Mouse (Mus musculus): Measurements from ENCODE around the gene Hbb-y.
"Not testable (repeated sequence)": the region's sequence is repeated elsewhere in the genome, so short reads cannot be mapped to it uniquely, and the experiment has no call there.

Hbb-y gene

DNA sequence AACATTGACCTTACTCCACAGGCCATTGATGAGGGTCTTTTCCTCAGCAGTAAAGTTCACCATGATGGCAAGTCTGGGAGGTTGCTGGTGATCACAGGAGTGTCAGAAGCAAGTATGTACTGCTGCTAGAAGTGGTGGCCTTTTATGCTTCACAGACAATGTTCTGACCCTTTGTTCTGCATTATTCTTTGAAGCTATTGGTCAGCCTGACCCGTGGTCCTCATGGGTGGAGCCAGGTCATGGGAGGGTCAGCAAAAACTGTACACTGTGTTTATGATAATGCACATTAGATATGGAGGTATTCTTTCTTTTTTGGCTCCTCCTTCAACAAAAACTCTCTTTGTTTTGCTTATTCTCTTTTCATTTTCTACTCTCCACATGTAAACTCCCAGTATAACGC is at the start of gene Hbb-y:
Hbb-y (minus strand) TSS at position 127 of the 400 bp plus-strand sequence.
- DNase-seq (ENCODE audit: low spot score), result peak; percentile 28

DNA sequence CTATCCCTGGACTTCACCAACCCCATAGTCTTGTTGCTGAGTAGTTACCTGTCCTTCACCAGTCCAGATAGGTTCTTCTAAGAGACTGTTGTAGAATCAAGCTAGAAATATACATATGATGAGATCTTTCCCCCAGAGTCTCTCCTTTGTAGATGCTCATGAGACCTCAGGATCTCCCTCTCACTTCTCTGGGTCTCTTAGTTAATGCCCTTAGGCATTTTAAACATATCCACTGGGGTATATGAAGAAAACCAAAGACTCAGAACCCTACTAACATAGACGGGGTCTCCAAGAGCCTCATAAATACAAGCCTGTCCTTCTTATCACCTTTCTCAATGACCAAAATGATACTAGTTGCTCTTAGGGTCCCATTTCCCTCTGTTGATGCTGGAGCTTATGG is 41.4 kb upstream of the Hbb-y start, which contains the start of gene Olfr64:
Olfr64 (minus strand) TSS at position 101 of the 400 bp plus-strand sequence.
- no peak for DNase-seq (ENCODE audit: low spot score)

DNA sequence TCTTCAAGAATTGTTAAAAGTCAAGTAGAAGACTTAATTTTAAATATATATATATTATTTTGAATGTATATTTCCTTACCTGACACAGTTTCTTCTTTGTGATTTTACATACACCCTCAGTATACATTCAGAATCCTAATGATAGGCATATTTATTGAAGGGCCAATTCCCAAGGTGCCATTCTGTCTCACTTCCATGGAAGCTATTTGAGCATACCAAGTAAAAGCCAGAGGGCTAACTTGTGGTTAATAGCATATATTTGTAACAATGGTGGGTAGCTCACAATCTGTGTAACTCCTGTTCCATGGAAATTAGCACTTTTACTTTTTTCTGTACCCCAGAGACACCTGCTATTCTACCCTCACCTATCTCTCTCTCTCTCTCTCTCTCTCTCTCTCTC is 33.1 kb upstream of the Hbb-y start, which contains the start of gene Olfr66:
Olfr66 (minus strand) TSS at position 101 of the 400 bp plus-strand sequence.
- DNase-seq (ENCODE audit: low spot score), result no peak

DNA sequence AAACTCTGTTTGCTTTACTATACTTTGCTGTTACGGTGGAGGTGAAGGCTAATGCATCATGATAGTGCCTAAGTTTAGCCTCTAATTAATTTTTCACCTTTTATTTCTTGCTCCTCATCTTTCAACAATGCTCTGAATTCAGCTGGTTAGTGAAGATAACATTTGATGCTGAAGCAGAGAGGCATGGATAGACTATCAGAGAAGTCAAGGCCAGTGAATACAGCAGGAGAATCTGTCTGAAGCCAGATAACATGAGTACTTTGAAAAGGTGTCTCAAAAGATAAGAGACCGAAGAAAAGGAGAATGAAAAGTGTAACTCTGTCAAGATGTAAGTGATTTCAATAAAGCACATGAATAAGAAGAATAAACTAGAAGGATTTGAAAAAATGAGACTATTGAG is 24.1 kb upstream of the Hbb-y start:
- no peak for DNase-seq (ENCODE audit: low spot score)

DNA sequence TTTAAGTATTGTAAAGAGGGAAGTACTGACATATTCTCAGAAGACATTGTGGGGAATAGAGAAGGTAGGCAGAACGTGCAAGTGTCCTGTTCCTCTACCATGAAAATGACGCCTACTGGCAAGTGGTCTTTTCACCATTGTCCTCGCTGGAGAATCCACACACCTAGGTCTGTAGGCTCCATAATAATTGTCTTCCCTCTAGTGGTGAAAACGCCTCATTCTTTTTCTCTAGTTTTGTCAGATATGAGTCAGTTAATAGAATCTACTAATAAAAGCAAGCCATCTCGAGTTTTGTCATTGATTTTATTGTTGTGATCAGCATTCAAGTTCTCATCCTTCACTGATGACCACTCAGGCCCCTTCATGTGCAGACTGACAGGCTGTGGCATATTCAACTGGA is 21.4 kb upstream of the Hbb-y start:
- DNase-seq (ENCODE audit: low spot score), result no peak

DNA sequence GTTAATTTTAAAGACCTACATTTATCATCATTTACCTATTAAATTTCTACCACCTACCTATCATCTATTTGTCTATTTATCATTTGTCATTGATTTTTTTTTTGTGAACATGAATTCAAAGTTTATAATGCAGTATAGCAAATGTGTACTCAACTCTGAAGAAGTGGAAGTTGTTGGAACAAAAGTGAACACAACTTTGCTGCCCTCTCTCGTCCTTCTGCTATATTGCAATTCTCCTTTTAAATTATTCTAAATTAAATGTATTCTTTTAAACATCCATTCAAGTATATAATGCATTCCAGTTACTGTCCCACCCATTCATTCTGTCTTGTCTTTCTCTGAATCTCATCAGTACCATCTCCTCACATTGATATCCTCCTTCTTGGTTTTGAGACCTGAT is 20.0 kb upstream of the Hbb-y start:
- DNase-seq (ENCODE audit: low spot score), result no peak

DNA sequence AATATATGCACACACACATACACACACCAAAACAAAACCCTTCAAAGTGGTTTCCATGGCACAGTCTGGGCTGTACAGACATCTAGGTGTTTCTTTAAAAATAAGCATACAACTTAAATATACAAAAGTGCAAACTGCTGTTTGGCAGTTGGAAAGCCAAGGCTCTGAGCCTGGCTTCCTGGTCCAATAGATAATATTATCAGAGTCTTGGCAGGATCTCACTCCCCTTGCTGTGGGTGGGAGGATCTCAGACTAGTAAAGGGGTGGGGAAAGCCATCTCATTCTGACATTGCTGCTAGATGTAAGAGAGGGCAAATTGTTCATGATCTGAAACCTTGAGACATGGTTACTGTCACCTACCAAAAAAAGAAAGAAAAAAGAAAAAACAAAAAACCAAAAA is 17.7 kb upstream of the Hbb-y start:
- no peak for DNase-seq (ENCODE audit: low spot score)

DNA sequence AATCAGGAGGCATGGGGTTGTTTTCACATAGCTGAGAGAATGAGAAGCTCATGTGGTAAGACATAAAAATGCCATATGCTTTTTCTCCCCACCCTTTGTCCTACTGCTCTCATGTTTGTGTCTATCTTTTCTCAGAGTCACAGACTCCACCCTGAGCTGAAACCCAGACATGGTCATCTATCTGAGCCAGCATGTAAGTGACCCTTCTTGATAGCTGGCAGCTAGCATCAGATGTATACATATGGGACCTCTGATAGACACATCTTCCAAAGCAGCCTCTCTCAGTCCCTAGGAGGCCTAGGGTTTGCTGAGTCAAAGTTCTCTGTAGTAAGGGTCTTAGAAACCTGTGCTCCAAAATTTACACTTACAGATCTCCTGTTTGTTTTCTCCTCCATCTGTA is 12.7 kb upstream of the Hbb-y start:
- DNase-seq (ENCODE audit: low spot score), result peak; percentile 17

DNA sequence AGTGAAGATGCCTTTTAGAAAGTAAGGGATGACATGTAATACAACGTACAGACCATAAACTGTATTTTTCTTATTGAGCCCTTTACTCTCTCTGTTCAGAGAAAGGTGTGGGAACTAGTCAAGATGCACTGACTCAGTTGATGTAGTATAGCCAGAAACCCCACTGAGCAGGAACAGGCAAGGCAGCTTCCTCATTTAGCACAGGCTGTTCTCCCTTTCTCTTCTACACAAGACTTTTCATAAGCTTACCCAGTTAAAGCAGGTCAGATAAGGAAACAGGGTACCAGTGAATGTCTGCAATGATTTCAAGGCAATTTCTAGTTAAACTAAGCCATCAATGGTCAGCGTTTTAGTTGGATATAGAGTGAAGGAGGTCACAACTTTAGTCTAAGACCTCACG is 8.5 kb upstream of the Hbb-y start:
- DNase-seq (ENCODE audit: low spot score), result no peak

DNA sequence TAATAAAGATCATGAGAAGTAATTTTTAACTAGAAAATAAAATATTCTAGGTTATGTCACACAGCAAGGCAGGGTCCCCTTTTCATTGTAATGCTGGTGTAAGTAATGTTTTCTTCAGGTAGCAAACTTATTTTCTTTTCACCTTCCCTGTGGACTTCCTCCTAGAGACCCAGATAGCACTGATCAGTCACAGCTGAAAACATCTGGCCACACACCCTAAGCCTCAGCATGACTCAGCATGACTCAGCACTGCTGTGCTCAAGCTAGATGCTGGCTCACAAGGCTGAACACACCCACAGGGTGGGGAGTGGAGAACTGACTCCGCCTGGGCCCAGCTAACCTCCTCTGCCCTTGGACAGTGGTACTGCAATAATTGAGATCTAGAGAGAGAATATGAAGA is 7.8 kb upstream of the Hbb-y start:
- DNase-seq (ENCODE audit: low spot score), result peak; percentile 66

DNA sequence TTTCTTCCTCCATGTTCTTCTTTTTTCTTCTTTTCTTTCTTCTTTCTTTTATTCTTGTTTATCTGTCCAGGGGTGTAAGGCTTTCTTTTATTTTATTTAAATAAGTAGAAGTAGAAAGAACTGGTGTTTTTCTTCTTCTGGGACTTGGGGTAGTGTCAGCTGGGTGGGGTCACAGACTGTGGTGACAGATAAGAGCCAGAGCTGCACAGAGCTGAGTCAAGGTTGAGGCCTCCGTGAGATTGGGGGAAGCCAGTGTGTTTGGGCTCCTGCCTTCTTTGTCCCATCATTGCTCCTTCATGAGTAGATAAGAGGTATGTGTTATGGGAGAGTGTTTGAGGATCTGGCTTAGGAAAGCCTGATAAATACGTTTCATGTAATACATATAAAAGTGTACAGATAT is 6.1 kb upstream of the Hbb-y start:
- DNase-seq (ENCODE audit: low spot score), result peak; percentile 41

DNA sequence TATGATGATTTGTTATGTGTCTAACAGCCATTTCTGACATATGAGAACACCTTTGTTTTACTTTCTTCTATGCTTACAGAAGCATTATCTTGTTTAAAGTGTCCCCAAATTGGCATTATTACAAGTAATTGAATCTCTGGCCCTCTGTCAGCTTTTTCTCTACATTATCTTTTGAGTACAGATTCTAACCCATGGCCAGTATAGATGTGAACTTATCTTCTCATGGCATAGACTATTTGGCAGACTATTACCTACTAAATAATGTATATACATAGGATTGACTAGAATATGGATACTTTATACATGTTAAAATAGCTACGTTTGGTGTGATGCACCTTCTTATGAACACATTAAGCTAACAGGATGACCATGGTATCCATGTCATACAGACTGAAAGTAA is 1.7 kb upstream of the Hbb-y start:
- no peak for DNase-seq (ENCODE audit: low spot score)

DNA sequence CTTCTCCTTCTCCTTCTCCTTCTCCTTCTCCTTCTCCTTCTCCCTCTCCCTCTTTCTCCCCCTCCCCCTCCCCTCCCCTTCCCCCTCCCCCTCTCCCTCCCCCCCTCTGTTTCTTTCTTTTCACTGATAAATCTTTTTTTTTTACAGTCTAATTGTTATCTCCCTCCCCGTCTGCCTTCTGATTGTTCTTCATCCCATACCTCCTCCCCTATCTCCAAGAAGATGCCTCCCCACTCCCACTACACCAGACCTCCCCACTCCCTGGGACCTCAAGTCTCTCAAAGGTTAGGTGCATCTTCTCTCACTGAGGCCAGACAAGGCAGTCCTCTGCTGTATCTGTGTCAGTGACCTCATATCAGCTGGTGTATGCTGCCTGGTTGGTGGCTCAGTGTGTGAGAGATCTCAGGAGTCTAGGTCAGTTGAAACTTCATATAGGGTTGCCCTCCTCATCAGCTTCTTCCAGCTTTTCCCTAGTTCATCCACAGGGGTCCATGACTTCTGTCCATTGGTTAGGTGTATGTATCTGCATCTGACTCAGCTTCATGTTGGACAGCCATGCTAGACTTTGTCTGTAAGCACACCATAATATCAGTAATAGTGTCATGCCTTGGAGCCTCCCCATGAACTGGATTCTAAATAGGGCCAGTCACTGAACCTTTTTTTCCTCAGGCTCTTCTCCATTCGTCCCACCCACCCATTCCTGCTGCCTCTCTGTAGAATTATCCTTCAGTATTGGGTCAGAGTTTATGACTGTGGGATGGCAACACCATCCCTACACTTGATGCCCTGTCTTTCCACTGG is 8.3 kb downstream of the Hbb-y start:
- DNase-seq (ENCODE audit: low spot score), result no peak

DNA sequence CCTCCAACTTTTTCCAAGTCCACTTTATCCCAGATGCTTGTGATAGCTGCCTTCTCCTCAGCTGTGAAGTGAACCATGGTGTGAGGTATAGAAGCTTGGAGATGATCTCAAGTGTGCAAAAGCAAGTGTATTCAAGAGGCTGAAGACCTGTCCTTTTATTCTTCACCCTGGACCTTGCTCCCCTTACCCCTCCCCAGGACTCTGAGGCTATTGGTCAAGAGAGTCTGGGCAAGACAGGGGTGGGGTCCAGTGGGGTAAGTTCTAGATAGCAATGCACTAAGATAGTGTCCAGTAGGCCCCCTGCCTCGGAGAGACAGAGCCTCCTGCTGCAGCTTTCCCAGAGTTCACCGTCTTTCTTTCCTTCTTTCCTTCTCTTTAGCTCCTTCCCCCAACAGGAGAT is 10.0 kb downstream of the Hbb-y start, which contains the start of gene Hbb-bh1:
Hbb-bh1 (minus strand) TSS at position 131 of the 400 bp plus-strand sequence.
- DNase-seq (ENCODE audit: low spot score), result peak; percentile 36

DNA sequence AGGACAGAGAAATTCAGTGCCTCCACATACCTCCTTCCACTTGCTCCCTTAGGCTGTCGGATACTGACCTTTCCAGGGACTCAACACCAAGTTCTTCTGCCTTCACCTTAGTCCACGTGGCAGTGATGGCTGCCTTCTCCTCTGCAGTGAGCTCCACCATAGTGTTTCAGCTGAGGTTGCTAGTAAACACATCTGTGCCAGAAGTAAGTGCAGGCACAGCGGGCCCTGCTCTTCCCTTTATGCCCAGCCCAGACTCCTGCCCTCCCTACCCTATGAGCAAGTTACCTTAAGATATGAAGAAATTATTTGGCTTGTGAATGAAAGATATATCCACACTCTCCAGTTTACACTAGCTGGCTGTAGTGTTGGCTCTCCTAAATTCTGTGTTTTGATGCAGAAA is 12.7 kb downstream of the Hbb-y start, which contains the start of gene Hbb-bh2:
Hbb-bh2 (minus strand) TSS at position 253 of the 400 bp plus-strand sequence.
- no peak for DNase-seq (ENCODE audit: low spot score)

DNA sequence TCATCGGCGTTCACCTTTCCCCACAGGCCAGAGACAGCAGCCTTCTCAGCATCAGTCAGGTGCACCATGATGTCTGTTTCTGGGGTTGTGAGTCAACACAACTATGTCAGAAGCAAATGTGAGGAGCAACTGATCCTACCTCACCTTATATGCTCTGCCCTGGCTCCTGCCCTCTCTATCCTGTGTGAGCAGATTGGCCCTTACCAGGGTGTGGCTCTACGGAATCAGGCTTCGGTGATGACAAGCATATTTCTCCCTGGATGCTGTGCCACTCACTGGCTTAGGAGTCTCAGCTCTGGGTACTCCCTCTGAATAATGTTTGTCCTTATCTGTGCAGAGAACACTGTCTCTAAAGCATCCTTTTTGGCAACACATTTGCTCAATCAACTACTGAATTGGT is 25.2 kb downstream of the Hbb-y start, which contains the start of gene Hbb-bs:
Hbb-bs (minus strand) TSS at position 289 of the 400 bp plus-strand sequence.
- no peak for DNase-seq (ENCODE audit: low spot score)

DNA sequence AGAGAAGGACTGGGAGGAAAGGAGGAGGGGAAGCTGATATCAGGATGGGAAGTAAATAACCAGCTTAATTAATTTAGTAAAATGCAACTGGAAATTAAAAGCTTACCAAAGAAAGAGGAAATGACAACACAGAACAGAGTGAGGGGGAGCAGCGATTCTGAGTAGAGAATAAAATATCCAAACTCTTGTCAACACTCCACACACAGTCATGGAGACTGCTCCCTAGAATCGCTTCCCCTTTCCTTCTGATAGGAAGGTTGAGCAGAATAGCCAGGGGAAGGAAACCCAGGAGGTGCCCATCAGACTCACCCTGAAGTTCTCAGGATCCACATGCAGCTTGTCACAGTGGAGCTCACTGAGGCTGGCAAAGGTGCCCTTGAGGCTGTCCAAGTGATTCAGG is 25.9 kb downstream of the Hbb-y start:
- DNase-seq (ENCODE audit: low spot score), result not testable (repeated sequence)

DNA sequence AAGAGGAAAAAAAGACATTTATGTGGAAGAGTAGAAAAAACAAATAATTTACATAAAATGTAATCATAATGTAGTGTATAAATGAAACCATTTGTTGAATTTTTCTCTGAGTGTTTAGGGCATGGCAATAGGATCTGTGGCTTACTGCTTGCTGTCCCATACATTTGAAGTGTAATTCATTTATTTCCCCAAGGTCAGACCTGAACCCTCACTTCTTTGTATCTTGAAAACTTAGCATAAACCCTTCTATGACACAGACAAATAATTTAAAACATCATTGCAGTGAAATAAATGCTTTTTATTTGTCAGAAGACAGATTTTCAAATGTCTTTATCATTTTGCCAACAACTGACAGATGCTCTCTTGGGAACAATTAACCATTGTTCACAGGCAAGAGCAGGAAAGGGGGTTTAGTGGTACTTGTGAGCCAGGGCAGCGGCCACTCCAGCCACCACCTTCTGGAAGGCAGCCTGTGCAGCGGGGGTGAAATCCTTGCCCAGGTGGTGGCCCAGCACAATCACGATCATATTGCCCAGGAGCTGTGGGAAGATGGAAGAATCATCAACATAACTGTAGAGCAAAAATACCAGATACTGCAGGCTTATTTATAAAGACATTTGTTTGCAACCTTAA is 26.6 kb downstream of the Hbb-y start:
- no peak for DNase-seq (ENCODE audit: low spot score)

DNA sequence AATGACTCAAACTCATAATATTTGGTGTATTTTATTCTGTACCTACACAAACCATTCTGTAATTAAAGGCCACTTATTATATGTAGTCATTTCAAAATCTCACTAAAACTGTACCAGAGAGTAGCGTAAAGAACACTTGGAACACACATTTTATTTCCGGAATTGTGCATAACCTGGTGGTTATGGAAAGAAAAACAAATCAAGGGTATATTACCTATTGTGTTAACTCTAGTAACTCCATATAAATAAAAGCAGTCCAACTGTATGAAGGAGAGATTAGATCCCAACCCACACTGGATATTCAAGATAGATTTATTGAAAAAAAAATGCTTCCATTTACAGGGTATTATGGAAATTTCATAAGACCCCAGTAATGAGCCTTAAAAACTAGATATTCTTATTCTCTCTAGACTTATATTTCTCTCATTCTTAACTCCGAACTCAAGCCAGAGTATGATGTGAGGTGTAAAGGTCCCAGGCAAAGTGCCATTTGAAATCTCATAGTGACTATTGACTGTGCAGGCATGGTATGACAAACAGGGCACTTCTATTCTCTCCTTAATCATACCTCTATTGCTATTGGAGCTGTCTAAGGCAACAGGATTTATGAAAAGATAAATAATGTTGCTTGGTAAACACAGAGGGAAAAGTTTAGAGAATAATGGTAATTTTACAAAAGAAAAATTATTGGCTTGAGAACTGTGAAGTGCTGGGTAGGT is 27.3 kb downstream of the Hbb-y start:
- DNase-seq (ENCODE audit: low spot score), result no peak

DNA sequence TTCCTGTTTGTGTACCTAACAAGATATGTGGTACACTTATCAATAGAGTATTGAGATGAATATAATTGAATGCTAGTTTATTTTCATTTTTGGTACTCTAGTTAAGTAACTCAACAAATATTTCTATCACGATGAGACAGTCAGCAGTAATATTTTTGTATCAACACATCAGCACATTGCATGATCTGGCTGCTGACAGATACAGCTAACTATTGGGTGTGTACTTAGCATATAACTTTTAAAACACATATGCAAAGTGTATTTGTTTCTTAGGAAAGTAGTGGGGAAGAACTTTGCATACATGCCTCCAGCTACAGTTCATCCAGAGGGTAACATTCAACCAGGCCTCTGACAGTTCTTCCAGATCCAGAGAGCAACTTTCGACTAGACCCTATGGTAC is 28.4 kb downstream of the Hbb-y start:
- DNase-seq (ENCODE audit: low spot score), result no peak

DNA sequence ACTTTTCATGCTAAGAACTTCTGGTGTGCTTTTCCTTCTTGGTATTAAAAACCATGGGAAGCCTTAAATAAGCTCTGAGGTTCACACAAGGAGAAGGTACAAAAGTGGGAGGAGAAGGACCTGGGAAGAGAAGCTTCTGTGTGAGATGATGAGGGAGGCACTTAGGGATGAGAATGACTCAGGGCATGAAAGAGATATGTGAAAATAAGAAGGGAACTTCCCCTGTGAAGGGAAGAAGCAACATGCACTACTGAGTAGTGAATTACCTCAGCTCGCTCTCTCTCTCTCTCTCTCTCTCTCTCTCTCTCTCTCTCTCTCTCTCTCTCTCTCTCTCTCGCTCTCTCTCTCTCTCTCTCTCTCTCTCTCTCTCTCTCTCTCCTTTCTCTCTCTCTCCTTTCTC is 37.9 kb downstream of the Hbb-y start:
- DNase-seq (ENCODE audit: low spot score), result not testable (repeated sequence)

DNA sequence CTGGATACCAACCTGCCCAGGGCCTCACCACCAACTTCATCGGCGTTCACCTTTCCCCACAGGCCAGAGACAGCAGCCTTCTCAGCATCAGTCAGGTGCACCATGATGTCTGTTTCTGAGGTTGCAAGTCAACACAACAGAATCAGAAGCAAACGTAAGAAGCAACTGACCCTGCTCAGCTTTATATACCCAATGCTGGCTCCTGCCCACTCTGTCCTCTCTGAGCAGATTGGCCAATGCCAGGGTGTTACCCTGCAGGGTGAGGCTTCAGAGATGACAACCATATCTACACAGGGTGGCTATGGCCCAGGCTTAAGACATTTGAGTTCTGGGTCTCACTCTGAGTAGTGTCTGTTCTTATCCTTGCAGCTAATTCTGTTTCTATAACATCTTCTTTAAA is 39.2 kb downstream of the Hbb-y start, which contains the start of gene Hbb-bt:
Hbb-bt (minus strand) TSS at position 231 of the 400 bp plus-strand sequence.
- no peak for DNase-seq (ENCODE audit: low spot score)

Measured in yolk sac, embryonic 10.5 days (tissue).